Mouse (Mus musculus) 416B (cell line): ENCODE measurements at regions not wholly inside any gene's neighbourhood (a gene's known extent, or its start where the extent isn't known, plus 50 kb on each side); places are given as distances from the start of the nearest gene placed in this dataset.
A peak's percentile ranks its signal among the peaks of the same experiment; 100 is the strongest.

Experiments used
- DNase-seq: peaks from one replicate; pipeline ENCODE4 v3.0.0; 2011; ENCODE audit warnings: low read depth

DNA sequence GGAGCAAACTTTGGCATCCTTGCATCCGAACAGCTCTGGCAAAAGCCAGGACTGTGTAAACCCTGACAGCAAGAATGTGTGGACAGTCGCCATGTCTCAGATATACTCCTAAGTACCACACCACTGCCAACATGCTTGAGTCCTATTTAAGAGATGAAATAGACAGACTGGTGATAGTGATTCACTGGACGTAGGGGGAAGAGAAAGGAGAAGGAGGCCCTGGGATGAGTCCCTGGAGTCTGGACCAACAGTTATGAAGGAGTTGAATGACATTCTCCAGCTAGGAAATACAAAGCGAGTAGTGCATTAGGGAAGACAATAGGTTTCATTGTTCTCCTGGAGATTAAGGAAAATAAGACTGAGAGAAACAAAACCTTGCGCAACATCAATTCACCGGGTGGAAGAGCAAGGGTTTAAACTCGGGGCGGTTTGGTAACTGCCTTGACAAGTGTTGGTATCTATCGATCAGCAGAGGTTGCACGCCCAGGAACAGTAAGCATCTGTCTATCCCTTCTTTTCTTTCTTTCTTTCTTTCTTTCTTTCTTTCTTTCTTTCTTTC, 54.3 kb upstream of the Nrbf2 start:
- DNase-seq: no peak

DNA sequence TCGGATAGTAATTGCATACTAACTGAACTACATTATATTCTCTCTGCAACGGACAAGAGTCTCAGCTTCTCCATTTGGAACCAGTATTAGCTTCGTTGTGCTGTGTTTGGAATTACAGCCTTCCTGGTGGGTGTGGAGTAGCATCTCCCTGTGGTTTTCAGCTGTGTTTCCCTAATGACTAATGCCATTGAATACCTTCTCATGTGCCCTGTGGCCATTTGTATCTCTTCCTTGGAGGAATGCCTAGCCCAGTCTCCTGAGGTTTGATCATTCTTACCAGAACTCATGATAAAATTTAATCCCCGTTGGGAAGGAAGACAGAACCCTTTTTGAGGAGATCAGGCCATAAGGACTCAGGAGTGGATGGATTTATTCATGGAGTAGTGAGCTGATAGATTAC, 59.6 kb upstream of the Nrbf2 start:
- DNase-seq: no peak

DNA sequence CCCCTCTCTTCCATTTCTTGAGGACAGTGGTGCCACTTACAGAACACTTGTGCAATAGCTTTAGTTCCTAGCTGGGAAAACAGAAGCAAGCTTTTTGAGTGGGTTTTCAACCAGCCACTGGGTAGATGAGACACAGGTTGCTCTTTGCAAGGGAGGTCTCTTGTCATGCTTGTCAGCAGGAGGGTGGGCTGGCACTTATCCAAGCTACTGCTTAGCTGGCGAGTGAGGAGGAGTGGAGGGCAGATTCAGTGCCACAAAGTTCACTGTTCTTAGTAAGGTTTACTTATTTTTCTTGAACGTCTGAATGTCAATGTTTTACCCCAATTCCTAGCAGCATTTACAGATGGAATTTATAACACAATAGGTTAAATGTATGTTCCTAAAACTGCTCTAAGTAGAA, 65.9 kb upstream of the Nrbf2 start:
- DNase-seq: no peak

DNA sequence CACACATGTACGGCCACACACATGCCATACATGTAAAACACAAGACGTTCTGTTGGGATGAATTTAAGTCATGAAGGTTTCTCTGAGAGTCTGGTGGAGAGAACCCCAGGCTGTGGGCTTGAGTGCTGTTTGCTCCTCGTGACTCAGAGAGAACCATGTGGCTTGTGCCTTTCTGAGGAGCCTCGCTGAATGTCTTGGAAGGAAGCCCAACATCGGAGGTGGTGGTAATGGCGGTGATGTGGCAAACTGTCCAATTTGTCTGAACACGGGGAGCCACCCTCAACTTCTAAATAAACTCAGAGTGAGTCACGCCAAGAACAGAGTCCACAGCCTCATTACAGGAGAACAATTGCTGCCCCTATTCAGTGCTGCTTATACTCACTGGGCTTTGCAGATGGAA, 75.7 kb upstream of the Nrbf2 start:
- peak; percentile 37 for DNase-seq

DNA sequence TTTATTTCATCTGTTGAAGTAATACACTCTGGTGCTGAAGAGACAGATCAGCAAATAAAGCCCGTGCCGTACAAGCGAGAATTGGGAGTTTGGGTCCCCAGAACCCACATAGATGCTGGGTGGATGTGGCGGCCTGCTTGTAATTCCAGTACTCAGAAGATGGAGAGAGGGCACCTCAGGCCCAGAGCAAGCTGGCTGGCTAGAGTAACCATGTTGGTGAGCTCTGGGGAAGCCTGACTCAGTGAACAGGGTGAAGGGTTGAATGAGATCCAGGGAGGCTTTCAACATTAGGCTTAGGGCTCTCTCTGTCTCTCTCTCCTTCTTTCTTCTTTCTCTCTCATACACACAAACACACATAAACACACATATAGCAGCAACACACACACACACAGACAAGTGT, 76.2 kb upstream of the Nrbf2 start:
- DNase-seq: no peak

DNA sequence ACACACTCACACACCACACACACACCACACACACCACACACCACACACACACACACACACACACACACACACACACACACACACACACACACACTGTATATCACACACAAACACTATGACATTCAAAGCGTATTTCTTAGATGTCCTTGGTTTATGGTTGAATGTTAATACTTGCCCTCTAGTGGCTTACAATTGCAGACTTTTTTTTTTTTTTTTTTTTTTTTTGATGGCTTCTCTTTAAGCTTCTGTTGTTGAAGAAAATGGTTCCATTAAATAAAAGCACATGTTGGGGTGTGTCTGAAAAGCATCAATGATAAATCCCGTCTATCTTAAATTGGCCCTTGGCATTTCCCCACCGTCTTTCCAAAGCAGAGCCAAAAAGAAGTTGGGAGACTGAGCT, 79.5 kb upstream of the Nrbf2 start:
- no peak for DNase-seq

DNA sequence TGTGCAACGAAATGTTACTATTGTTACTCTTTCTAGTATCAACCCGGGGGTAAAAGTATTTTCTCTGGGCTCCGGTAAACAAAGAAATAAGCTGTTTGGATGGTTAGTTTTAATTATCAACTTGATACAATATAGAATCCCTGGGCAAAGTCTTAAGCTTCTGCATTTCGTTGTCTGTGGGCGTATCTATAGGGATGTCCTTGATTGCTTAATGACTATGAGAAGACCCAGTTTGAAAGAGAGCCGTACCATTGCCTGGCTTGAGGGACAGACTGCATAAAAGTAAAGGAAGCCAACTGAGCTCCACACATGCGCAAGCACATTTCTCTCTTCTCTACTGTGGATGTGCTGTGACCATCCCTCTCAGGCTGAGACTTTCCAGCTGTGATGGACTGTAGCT, 80.1 kb upstream of the Nrbf2 start:
- DNase-seq: peak; percentile 17

DNA sequence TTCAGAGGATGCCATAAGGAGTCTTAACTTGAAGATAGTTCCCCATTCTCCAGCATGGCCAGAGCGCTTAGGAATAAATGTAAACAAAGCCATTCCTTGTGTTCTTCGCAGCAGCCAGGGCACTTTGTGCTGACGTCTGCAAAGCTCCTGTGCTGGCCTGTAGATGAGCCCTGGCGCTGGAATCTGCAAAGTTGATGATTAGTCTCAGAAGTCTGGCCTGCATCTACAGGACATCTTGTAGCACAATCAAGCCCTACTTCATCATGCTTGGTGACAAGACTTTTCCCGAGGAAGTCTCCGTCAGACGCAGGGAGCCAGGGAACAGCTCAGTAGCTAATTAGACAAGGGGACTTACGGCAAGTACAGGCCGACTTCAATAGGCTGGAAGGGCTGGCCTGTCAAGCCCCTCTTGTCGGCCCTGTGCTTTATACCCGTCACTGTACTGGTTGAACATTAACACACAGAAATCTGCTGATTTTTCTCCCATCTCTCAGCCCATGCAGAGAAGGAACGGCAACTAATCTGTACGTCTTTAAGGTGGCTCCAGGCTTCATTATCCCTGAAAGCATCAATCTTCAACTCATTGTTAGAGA, 87.6 kb upstream of the Nrbf2 start:
- no peak for DNase-seq

DNA sequence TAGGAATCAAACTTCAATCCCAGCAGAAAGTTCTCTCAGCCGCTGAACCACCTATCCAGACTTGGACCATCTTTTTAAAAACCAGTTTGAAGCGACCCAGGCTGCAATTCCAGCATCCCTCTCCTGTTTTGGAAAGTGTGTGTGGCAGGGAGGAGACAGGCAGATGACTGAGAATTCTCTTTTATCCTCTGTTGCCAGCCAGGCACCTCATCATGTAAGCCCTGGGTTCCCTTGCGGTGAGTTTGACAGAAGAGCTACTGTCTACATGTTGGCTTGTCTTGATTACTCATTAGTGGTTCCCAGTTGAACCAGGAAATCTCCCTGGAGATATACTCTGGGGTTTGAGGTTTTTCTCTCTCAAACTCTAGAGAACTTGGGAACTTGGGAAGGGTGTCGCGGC, 91.5 kb upstream of the Nrbf2 start:
- no peak for DNase-seq

DNA sequence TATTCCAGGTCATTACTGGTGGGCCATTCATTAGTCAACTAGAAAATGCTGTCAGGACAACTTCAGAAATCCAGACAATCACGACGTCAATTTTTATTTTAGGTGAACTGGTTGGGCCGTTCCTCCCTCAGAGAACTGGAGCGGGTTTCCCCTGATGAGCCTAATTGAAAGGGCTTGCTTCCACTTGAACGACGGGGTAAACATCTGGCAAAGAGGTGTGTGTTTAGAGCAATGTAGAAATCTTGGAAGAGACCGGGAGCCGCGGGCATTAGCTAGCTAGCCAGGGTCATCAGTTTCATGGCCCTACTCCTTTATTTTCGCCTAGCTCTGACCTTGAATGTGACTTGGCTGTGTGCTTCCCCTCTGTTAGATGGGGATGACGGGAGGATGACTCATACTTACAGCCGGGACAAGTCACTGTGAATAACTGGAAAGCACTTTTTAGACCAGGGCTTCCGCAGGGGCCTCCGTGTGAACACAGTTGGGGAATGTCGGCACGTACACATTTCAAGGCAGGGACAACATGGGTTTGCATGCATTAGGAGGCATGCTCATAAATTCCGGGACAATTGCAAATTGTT, 92.6 kb upstream of the Nrbf2 start:
- peak; percentile 55 for DNase-seq

DNA sequence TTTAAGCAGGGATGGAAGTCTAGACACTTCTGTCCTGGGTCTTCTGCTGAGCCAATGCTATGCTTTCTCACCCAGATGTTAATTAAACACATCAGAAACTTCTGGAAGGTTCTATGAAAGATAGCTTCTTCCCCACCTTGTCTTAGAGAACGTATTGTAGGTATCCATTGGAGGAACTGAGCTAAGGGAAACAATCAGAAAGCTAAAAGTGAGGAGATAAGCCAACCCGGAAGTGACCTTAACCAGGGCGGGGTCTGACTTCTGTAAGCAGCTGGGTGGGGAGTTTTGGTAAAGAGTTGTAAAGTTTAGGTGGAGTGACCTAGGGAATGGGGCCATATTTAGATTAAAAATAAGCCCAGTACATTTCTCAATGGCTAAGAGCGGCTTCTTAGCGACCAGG, 95.1 kb upstream of the Nrbf2 start:
- no peak for DNase-seq

DNA sequence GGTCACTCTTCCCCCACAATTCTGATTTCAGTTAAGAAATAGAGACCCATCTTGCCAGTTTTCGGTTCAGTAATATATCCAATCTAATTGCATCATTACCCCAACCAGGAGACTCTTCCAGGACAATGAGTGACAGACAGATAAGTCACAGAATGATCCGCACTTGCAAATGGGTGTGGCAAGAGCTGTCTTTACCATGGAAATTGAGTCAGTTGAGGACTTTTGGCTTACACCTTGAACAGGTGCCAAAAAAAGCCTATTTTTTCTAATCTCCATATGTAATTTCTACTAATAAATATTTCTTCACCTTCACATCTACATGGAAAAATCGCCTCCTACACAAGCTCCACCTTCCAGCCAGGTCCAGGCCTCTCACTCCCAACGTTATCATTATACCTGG, 98.2 kb upstream of the Nrbf2 start:
- no peak for DNase-seq

DNA sequence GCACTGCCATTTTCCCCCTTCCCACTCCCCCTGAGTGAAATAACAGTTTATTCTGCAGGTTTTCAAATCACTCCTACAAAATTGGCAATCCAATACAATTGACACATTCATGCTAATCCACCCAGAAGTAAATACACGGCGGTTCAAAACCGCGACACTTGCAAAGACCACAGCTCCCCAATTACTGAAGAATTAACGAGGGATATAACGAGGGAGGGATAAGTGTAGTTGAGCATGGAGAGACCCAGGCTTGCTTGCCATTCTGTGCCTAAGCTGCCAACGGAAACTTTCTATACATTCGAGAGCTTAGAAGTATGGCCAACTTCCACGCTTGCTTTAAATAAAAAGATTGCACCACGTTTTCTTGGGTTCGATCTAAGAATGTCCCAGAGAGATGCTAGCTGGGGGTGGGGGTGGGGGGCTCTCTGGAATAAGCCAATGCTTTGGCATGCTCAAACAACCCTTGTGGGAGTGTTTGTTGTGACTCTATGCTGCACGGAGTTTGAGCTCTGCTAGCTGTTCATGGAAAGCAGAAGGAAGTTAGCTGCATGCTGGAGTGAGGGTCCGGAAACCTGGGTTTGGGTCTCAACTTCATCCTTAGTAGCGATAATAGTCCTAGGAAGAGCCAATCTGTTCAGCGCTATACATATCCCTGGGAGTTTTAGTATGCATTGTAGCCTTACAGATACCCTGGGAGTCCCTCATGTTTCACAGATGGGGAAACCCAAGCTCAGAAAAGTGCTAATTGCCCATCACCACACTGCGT, 98.9 kb upstream of the Nrbf2 start:
- no peak for DNase-seq

DNA sequence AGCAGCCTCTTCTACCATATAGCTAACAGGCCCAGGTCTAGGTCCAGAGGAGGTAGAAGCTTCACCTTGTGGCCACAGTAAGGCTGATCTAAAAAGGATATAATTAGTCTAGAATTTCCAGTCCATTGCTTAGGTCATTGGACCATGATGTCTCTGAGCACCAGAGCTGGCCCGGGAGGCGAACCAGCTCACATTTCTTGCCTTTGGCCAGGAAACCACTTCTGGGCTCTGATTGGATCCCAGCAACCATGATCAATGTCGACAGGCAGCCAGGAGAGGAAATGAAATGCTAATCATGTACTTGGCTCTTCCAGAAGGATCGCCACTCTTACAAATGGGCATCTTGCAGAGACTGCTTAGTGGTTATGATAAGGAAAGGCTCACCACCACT, 99.5 kb upstream of the Nrbf2 start:
- DNase-seq: no peak

DNA sequence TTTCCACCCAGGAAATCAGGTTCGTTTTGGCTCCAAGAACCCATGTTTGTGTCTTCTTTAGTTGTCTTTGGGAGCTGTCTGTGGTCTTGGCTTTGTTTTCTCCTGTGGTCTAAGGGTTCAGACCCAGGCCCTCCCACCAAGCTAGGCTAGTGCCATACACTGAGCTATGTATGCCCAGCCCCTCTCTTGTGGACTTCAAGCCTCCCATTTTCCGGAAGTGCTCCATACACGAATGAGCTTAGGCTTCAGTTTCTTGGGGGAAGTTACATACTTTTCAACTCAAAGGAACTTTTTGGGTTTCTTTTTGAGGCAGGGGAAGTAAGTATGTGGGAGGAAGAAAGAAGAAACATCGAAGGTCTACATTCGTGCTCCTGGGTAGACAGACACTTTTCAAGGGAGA, 100.9 kb upstream of the Nrbf2 start:
- DNase-seq: no peak

DNA sequence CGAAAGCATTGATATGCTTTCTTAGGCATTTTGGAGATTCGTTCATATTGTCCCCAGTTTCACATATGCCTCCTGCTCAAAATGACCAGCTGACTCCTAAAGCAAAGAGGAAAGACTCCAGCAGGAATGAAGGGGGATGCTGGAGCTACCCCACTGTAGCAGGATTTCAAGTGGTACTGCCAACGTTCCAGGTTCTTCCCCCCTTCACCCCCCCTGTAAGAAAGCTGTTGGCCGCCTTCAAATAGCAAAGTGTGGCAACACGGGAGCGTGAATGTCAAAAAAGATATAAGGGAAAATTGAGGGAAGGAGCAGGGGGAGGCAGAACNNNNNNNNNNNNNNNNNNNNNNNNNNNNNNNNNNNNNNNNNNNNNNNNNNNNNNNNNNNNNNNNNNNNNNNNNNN, 103.7 kb upstream of the Nrbf2 start:
- DNase-seq: no peak

DNA sequence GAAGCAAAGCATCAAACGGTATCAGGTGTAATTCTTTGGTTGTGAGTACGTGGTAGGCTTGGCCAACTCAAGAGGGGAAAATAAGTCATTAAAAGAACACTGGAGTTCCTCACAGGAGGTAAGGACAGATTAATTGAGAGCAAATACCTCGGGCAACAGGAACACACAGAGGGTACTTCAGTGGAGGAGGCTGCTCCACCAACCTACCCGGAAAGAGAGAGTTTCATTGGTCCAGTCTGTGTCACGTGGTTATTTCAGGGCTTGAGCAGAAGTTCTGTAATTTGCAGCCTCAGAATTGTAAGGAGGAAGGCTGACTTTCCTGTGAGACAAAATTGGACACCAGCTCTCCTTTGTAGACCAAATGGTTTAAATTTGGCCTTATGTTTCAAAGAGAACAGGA, 115.3 kb upstream of the Nrbf2 start:
- peak; percentile 22 for DNase-seq

DNA sequence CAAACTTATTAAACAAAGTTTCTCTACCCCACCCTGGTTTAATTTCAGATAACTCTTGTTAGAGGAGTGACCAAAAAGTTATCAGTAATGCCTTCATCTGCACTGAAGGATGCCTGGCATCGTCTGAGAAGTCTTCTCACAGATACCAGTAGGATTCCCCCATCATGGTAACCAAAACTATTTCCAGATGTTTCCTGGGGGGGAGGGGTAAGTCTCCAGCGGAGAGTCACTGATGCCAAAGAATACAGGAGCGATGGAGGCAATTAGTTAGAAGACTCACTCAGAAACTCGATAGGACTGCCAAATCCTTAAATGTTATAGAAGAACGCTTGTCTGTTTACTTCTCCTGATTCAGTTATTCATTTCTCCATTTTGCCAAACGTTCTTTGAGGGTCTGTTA, 116.3 kb upstream of the Nrbf2 start:
- DNase-seq: no peak

DNA sequence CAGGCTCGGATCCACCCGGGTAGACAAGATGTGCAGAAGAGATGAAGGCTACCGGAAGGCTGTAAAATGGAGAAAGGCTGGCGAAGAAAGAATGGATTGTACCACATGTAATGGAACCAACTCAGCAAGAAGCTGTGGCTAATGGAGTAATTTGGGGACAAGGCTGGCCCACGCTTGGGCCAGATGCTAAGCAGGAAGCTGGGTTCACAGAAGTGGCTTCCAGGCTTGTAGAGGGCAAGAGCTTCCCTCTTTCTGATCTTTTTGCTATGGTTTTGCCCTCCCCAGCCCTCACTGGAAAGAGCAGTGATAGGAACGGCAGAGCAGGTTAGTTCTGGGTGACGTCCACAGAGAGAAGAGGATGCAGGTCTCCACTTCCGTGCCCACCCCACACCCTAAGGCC, 117.7 kb upstream of the Egr2 start:
- DNase-seq: no peak

DNA sequence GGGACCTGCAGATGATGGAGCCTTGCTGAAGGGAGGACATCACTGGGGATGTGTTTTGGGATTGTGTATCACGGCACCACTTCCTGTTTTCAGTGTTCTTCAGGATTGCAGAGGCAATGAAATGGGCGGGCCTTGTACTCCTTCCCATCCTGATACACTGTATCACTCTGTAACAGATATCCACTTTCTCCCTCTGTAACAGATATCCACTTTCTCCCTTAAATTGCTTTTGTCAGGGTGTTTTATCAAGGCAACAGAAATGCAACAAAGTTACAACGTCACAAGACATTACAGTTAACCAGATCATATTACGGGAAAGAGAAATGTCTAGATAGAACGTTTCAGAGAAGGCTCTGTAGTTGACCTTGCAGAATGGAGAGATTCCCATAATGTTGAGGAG, 114.5 kb upstream of the Egr2 start:
- no peak for DNase-seq

DNA sequence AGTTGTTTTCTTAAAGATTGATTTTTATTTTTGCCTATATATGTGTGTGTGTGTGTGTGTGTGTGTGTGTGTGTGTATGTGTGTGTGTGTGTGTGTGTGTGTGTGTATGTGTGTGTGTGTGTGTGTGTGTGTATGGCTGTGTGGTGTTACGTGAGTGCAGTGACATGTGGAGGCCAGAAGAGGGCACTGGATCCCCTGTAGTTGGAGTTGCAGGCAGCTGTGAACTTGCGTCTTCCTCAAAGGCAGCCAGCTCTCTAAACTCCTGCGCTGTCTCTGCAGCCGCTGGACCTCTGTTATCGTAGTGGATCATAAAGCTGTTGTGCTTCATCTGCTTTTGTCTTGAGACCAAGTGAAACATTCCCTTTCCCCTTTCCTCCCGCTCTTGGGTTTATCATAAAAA, 109.9 kb upstream of the Egr2 start:
- no peak for DNase-seq

DNA sequence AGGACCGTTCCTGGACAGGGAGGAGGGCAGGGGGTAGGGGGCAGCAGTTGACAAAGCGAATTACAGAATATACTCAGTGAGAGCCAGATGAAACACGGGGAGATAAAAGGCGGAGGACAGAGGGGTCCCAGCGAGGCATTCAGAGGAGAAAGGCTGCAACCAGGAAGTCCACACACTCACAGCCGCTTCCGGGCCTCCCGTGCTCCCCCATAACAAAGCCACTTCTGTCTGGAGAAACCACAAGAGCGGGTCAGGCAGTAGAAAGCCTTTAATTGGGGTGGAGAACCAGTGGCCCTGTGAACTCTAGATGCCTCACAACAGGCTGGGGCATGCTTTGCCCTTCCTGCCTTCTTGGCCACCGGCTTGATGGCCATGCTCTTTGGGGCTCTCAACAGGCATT, 108.1 kb upstream of the Egr2 start:
- DNase-seq: peak; percentile 19

DNA sequence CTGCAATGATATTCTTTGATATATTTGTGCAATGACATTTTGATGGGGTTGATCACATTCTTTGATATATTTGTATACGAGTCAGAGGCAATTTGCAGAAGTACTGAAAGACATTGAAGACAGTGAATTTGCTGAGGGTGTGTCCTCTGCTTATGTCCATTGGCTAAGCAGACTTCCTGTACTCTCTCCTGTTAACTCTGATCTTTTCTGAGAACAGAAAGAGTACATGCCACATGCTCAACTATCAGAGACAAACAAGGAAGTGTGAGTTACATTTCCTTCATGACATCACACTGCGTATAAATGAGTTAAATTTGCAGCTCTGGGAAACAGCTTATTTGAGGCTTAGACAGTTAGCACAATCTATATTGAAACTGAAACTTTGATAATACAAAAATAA, 104.5 kb upstream of the Egr2 start:
- DNase-seq: peak; percentile 42
